Mouse (Mus musculus) thymus, postnatal 14 days (tissue): ENCODE measurements at regions not wholly inside any gene's neighbourhood (a gene's known extent, or its start where the extent isn't known, plus 50 kb on each side); places are given as distances from the start of the nearest gene placed in this dataset.

Source experiments
- DNase-seq: peaks from one replicate; pipeline ENCODE4 v3.0.0; 2021

DNA sequence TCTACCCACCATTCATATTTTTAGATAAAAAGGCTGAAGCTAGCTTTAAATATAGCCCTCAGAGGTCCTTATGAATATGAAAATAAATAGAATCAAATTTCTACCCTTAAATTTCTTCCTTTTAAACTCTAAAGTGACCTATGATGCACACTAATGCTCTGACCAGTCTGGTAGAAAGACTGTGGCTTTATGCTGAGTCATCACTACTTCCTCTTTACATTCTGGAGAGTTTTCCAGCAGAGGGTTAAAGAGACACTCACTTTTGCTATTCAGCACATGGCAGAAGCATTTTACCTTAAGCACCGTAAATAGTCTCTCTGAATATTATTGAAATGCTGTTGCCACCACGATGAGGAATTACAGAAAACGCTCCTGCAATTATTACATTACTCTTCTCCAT, 62.6 kb upstream of the Atp5g3 start:
- no peak for DNase-seq

DNA sequence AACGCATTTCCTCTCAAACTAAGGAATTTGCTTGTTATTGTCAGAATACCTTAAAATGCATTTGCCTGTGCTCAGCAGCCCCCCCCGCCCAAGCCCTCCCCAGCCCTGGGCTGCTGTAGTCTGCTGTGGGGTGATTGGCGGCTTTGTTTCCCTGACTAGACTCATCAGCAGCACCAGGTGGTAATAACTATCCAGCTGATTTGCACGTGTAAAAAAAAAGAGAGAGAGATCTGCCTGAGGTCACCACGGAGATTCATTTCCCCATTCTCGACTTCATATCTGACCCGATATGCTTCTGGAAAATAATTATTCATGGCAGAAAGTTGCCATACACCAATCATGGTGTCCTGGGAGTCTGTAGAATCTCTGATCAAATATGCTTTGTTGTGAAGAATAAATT, 56.5 kb upstream of the Atp5g3 start:
- DNase-seq, result no peak

DNA sequence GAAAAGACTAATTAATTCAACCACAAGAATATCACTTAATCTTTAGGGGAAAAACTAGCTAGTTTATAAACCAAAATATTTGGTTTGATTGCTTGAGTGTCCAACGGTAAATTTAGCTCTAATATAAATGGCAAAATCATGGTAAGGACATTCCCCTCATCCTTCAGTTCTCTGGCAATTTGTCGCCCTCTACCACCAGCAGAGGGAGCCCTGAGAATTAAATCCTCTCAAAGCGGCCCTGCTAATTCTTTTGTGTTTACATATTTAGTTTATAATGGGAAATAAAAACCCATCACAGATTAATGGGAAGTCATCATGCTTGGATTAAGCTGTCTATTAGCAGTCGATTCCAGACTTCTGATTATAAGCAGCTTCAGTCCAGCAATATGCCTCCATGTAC, 54.5 kb upstream of the Atp5g3 start:
- peak; percentile 12 for DNase-seq
